Mouse (Mus musculus) brain, embryonic 18.5 days (tissue): ENCODE measurements around the gene Meltf.
A peak's percentile ranks its signal among the peaks of the same experiment; 100 is the strongest.

ENCODE experiments used
- DNase-seq: peaks from one replicate; pipeline ENCODE4 v3.0.0-alpha.2; 2012; ENCODE audit warnings: low read depth, low spot score

The Meltf gene

GRCm38 (mm10) chr16:31878573-31879257 is at the start of gene Meltf:
TSS of gene Meltf (plus strand) at chr16:31878810.
- no peak for DNase-seq

DNA sequence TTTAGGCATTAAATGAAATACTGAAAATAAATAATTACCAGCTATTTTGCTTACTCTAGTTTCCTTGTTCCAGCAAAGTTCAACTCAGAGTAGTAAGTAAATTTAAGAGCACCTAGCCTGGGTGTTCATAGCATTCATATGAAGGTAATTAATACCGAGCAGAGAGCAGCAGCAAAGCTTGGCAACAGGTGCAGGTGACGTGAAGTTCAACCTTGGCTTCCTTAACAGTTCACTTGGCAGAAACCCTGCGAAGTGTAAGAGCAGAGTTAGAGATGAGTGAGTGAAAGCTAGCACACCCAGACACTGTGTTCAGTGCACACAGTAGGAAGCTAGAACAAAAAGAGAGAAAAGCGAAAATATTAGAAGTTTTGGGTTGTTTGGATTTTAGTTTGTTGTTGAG is 47.9 kb upstream of the Meltf start:
- DNase-seq = no peak

GRCm38 (mm10) chr16:31832630-31833422 is 45.8 kb upstream of the Meltf start:
- DNase-seq = no peak

DNA sequence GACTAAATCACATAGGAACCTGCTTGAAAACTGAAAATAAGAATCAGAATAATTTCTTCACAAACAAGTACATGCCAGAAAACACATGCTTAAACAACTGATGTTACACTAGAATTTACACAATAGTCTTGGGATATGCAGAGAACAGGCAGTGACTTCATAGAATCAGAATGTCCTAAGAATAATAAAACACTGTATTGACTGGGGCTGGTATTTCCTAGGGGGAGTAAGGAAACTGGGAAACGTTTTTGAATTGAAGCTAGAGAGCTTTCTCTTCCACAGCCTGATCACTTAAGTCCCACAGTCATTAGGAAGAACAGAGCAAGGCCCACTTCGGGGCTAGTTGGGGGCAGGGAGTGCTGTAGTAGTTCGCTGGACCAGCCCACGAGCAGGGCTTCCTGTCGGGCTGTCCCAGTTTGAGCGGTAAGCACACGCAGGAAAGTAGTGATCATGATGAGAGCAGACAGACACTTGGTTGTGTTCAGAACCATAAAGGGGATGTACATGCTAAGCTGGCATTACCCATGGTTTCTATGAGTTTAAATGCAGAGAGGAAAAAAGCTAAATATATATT is 44.5 kb upstream of the Meltf start:
- no peak for DNase-seq

GRCm38 (mm10) chr16:31834662-31835318 is 43.8 kb upstream of the Meltf start:
- DNase-seq = no peak

GRCm38 (mm10) chr16:31837362-31837761 is 41.2 kb upstream of the Meltf start:
- no peak for DNase-seq

DNA sequence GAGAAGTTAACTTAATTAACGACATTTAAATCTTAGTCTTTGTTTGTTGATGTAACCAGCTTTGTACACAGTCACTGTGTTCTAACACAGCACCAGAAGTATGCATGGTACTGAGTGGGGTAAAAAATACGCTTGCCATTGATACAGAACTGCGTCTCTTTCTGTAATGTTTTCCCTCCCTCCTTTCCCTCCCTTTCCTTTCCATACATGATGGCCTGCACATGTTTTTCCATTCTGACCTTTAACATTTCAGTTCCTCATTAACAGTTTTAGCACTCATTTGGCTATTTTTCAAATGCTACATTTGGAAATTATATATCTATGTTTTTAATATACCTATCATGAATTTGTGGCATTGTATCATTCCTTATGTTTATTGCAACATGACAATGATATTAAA is 34.4 kb upstream of the Meltf start:
- DNase-seq = no peak

- peak; percentile 3 for DNase-seq
Observed at GRCm38 (mm10) chr16:31846763-31847162, 31.8 kb upstream of the Meltf start.

DNA sequence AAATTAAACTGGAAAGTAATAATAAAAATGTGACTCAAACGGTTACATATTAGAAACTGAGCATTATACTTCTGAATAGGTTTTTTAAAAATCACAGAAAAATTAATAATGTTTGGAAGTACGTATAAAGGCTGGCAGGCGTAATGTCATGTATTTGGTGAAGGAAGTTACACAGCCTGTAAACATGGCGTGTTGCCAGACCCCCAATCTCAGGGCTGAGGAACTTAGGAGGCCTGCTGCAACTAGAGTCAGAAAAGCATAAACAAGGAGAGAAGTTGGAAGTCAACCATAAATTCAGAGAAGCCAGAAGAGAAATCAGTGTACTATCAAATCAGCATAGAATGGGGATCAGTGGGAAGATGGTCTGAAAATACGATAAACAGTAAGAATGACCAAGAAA is 14.7 kb upstream of the Meltf start:
- DNase-seq = no peak

- no peak for DNase-seq
Observed at GRCm38 (mm10) chr16:31865242-31865641, 13.4 kb upstream of the Meltf start.

DNA sequence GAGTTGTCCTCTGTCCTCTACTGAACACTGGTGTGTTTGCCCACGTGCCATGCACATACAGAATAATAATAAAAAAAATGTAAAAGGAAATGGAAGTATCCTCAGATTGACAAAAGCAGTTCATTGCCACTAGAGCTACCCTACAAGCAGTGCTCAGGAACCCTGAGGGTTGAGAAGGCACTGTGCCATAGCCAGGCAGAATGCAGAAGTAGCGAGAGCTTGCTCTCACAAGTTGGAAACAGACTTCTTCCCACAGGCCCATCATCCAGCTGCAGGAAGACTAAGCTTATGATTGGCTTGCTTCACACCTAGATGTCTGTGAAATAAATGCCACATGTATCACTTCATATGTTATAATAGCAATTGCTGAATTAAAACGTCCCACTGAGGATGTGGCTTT is 11.7 kb upstream of the Meltf start:
- no peak for DNase-seq

- DNase-seq = no peak
Observed at GRCm38 (mm10) chr16:31867736-31868135, 10.9 kb upstream of the Meltf start.

DNA sequence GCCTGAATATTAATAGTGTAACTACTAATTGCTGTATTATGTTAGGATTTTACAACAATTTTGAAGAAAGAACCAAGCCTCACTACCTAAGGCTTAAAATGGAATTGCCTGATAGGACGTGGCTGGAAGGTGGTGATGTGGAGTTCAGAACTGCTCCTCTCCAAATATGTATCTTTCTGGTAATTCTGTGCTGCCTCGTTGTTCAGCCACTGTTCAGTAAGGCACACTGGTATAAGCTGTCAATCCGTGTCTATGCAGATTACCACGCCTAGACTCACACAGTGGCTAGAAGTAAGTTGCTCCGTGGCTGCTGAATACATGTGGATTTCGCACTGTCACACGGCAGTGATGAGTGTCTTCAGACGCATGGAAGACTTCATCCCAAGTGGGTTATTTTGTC is 4.9 kb upstream of the Meltf start:
- no peak for DNase-seq

GRCm38 (mm10) chr16:31875391-31875790 is 3.2 kb upstream of the Meltf start:
- no peak for DNase-seq

- peak; percentile 57 for DNase-seq
Observed at GRCm38 (mm10) chr16:31876386-31876785, 2.2 kb upstream of the Meltf start.

- no peak for DNase-seq
Observed at GRCm38 (mm10) chr16:31878052-31878451, 558 bp upstream of the Meltf start.

- DNase-seq = no peak
Observed at GRCm38 (mm10) chr16:31880146-31880840, 1.7 kb downstream of the Meltf start.

DNA sequence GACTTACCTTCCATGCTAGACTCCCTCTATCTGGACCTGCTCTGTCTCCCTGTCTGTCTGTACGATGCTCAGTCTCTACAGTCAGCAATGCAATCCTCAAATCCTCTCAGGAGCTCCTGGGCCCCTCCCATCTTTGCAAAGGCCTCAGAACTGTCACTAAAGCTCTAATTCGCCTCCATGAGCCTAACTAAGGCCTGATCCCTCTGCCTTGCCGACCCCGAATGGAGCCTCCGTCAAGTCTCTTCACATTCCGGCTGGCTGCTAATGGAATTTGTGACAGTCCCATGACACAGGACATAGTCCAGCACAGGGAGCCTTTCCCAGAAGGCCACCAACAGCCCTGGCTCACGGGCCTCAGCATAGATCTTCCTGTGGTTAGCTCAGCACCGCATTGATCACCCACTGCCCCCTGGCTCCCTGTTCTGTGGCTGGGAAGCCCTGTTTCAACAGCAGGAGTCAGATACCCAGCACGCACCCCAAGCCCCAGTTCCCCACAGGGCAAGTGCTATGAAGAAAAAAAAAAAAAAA is 3.8 kb downstream of the Meltf start:
- DNase-seq = no peak

DNA sequence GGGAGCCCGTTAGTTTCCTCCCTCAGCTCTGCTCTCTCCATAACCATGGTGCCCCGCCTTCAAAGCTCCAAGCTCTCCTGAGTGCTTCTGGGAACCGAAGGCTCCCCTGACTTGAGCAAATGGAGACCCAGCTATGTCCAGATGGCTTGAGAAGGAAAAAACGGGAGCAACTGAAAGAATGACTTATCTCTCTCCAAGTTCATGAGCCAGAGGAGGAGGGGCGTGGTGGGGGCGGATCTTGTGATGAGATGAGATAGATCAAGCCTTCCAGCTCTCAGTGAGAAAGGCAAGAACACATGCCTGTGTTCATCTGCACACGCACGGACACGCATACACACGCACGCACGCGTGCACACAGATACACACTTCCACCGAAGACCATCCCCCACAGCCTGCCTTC is 4.7 kb downstream of the Meltf start:
- no peak for DNase-seq

DNA sequence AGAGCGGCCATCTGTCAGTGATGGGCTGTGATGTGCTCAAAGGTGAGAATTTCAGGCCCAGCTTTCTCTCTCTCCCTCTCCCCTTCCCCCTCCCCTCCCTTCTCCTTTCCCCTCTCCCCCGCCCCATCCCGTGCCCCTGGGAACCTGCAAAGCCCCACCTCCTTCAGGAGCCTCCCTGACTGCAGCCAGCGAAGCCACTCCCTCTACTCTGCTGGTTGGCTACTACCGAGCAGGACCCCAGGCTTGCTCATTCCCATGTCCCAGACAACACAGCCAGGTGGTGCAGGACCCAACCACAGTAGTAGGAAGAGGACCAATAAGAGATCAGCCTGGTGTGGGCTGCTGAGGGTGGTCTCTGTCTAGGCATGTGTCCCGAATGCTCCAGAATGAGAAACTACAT is 5.3 kb downstream of the Meltf start:
- no peak for DNase-seq

DNA sequence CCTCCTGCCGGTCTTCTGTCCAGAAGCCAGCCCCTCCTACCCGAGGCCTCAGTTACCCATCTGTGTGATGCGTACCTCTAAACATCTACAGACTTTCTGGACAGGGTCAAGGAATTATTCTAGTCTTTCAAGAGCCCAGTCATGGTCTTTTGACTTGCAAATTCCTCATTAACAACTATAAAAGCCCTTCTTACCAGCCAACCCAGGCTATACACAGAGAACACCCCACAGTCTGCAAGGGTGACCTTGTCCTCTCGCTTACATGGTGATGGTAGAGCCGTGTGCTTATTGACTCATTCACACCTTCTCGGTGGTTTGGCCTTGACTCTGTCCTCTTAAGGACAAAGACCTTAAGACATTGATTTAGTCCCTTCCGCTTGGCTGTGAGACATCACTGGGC is 12.3 kb downstream of the Meltf start:
- no peak for DNase-seq
